Mouse (Mus musculus) adrenal gland, postnatal 36 days (tissue): ENCODE data around the gene Abi1. TPM values are rescaled to one million over a fixed set of nuclear protein-coding genes. Genes with fewer than 3 reads are reported as not detected.
"Not testable (repeated sequence)": the region's sequence is repeated elsewhere in the genome, so short reads cannot be mapped to it uniquely, and the experiment has no call there.

Experiments
- DNase-seq, 2 experiments: peaks; one replicate each; pipeline ENCODE4 v3.0.0; 2021; ENCODE audit warnings: mixed read lengths in 1 of 2
- total RNA-seq, 2 experiments: library from RNA; stranded (reverse); gene quantifications; 2 replicates each; pipeline ENCODE4 v1.2.3; 2021

Gene Abi1
- total RNA-seq, 2 experiments from 2014 or later = 67.3 to 72.7 TPM

DNA sequence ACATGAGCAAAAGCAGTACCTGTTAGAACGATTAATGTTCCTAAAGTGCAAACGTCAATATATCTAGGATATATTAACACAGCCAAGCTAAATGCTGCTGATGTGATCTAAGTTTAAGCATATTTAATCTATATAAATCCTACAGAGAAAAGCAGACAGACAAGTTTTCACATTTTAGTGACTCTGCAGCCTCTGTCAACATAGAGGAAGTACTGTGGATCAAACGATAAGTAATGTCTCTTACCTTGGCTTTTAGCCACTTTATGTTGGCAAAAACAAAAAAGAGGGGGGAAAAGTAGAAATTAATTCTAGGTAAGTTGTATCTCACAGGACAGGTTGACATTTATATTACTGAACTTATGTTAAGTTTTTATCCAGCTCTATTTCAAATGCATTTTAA lies 77.1 kb downstream of the Abi1 start:
- DNase-seq = no peak

DNA sequence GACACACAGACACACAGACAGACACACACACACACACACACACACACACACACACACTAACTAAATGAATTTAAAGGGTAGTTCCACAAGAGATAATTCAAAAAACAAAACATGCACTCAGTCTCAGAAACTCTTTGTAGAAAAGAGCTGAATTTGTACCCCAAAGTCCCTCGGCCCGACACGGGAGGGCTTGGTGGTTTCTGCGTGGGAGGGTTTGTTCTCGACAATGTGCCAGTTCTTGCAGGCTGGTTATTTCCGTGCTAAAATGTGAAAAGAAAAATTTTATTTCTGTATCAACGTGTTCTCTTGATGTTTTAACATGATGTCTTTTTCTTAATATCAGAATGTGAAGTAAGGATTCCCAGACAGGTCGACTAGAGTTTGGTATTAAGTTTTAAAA lies 77.8 kb downstream of the Abi1 start:
- no peak for DNase-seq

DNA sequence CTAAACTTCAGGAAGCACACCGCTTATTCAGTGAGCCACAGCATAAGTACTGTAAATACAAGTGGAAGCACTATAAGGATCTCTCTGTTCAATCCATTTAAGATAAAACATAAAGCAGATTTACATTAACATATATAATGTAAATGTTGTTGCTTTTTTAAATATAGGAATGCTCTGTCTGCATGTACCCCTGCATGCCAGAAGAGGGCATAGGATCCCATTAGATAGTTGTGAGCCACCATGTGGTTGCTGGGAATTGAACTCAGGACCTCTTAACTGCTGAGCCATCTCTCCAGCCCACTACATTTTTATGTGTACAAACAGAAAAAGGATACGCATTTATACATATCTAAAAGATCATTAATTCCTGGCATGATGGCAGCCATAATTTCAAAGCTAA lies 78.4 kb downstream of the Abi1 start:
- DNase-seq = no peak

DNA sequence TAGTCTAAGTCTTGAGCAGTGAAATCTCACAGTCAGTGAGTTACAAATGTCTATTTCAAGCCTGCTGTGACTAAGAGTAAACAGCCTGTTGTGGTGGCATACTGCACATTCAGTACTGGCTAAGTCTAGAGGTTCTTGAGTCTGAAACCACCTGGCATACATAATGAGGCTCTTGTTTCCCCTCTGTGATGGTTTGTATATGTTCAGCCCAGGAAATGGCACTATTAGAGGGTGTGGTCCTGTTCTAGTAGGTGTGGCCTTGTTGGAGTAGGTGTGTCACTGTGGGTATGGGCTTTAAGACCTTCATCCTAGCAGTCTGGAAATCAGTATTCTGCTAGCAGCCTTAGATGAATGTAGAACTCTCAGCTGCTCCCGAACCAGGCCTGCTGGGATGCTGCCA lies 82.6 kb downstream of the Abi1 start:
- DNase-seq = no peak

DNA sequence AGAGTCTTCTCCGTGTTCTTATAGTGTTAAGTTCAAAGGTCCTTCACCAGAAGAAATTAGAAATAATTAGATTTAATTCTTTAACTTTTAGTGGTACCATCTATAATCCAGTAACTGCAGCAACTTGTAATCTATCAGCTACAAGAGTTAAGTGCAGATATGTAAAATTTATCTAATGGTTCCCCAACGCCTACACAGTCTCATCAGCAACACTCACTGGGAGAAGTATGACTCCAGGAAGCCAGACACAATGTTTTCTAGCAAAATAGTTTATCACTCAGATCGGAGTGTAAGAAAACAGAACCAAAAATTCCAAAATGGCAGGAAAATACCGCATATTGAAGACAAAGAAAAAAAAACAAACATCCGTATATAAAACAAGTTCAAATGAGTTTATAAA lies 84.1 kb downstream of the Abi1 start:
- no peak for DNase-seq

DNA sequence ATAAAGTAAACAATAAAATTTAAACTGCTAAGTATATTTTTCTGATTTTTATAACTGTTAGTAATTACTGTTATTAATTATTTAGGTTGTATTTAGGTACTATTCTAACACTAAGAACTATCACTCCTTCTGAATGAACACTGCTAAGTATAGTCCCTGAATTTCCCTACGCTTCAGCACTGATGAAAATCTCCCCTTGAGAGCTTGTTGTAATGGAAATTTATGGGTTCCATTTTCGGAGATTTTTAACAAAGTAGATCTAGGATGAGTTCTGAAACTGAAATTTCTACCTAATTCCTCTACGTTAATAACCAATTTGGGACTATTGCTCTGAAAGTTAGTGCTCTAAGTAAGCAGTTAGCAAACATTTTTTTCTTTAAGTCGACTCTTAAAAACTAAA lies 85.8 kb downstream of the Abi1 start:
- DNase-seq = no peak

DNA sequence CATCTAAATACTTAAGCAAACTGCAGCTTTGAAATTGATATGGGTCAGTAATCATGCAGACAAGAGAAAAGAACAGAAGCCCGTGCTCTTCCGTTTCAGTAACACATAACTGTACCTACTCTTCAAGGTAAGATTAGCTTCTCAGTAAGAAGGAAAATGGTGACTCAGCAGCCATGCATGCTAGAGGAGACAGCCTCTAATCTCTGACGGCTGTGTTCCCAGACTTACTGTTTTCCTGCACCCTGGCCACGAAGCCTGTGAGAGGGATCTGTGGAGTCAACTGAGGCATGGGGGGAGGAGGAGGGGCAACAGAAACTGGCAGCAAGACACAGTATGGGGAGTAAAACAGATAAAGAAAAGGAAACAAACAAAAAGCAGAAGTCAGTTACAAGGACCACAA lies 90.1 kb downstream of the Abi1 start:
- peak; percentile 3 to 13 for DNase-seq

DNA sequence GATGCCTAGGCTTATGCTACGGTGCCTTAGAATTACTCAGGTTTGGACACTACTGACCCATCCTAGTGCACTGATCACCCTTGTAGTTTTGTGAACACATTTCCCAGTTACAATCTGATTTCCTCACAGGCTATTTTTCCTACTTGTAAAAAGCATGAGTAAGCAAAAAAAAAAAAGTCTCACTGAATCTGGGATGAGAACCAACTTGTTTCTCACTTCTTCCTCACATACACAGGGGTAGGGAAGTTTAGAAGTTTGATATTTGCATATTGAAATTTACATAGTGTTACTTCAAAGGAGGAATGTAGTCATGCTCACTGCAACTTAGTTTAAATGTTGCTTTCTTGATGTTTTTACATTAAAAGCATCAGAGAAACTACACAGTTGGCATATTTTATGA lies 106.5 kb downstream of the Abi1 start:
- no peak for DNase-seq

DNA sequence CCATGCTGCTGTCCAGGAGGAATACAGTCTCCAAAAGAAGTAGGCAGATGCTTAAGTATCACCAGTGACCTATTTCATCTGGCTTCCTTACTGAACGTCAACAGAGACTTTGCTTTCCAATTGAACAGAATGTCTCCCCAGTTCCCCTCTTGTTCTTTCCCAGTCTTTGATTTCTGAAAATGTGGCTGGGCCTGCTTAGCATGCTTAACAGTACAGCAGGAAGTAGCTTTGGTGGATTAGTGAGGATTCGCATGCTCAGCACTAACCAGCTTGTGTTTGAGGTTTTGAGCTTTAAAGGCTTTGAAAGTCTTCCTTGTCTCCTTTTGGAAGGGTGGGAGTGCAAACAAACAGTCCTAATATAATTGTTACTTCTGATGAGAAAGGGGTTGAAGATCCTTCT lies 111.8 kb downstream of the Abi1 start:
- DNase-seq = no peak

DNA sequence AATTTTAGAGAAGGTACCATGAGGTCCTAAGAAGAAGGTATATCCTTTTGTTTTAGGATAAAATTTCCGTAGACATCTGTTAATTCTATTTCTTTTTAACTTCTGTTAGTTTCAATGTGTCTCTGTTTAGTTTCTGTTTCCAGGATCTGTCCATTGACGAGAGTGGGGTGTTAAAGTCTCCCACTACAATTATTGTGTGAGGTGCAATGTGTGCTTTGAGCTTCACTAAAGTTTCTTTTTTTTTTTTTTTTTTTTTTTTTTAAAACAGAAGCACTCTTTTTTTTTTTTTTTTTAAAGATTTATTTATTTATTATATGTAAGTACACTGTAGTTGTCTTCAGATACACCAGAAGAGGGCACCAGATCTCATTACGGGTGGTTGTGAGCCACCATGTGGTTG lies 114.1 kb downstream of the Abi1 start:
- DNase-seq = not testable (repeated sequence)

DNA sequence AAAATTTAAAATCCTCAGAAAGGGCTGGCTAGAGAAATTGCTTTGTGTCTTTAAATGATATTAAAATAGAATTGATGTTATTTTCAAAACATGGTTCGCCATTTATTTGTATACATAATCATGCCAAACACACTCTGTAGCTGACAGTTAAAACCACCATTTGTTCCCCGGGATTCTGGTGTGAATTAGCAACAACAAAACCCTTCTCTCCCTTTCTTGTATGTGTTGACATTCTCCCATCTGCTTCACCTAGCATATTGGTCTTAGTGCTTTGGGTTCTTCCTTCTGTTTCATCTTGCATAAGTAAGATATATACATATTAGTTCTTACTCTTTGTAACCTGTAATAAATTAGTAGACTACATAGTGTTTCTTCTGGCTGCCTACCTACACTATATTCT lies 121.4 kb downstream of the Abi1 start:
- DNase-seq = no peak

DNA sequence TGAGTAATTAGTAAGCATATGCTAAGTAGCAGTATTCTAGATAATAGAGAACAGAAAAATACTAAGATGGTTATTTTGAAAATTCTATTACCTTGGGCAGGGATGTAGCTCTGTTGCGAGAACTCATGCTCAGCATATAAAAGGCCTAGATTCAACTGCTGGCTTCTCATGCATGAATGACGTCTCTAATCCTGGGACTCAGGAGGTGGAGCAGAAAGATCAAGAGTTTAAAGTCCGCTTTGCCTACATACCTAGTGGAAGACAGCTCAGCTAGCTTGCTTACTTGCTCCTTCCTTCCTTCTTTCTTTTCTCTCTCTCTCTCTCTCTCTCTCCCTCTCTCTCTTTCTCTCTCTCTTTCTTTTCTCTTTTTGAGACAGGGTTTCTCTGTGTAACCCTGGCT lies 125.6 kb downstream of the Abi1 start:
- no peak for DNase-seq

DNA sequence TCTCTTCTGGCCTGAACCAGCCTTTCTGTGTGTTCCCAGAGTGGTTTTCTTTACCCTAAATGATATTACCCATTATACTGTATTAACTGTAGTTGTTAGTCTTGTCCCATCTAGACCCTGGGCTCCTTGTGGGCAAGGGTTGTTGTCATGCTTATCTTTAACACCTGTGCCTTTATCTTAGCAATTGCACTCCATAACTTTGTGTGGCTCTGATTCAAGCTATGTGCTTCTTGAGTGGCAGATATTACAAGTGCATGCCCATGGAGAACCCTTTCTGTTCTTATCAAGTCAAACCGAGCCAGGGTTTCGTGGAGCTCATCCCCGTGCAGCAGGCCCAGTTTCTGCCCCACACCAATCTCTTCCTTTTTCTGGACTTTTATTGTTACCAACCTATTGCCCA lies 136.1 kb downstream of the Abi1 start:
- no peak for DNase-seq

DNA sequence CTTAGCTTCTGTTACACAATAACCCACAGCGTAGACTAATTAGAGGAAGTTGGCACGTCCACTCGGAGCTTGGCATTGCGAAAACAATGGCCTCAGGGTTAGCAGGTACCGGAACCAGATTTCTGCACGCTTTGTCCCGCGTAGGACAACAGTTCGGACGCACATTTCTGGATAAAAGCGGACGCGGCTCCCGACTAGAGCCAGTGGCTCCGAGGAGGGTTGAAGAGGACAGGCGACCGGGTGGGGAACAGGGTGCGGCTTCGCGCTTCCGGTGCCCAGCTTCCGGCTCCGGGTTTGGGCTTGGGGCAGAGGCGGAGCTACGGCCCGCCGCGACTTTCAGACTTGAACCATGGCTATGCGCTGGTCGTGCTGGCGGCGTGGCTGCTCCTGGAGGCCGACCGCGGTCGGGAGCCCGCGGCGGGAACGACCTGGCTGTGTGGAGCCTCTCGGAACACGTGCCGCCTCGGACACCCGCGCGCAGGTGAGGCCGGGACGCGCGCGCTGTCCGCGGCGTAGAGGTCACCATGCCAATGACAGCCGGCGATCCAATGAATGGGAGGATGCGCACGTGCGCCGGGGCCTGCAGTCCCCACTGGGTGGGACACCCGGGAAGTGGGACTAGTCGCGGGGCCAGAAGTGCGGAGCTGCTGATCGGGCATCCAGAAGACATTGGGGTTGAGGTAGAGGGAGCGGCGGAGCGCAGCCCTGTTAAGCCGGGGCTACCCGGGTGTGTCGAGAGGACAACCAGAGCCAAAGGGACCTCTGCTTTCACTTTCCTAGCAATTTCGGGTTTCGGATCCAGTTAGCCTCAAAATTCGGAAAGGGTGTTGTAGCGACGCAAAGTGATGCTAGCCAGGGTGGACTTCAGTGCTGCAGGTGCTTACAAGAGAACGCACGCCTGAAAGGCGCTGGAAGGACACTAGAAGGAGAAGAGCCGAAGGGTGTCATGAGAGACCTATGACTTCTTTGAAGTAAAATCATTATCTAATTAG lies 144.5 kb downstream of the Abi1 start, which contains the start of gene Pdss1:
Gene Pdss1 (plus strand): TSS at position 241 of the 992 bp plus-strand sequence.
- DNase-seq = peak; percentile 94 to 96

DNA sequence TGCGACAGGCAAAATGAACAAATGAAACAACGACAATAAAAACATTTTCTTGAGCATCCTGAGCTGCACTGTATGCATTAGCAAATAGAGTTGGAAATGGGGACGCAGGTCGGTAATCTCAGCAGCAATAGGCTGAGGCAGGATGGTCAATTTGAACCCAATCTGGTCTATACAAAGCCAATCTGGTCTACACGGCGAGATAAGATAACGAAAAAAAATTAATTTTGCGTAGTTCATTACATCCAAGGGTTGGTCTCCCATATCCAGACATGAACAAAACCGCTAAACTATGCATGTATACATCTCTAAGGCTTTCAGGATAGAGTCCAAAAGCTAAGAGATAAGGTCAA lies 145.1 kb downstream of the Abi1 start:
- no peak for DNase-seq

Other genes starting within 250 kb of the Abi1 start
- gene Pdss1, start 144.7 kb downstream of the Abi1 start, total RNA-seq = 1 to 10 TPM; 9.3 to 9.7 TPM
- gene Acbd5, start 27.9 kb upstream of the Abi1 start, total RNA-seq = 100 to 1,000 TPM in 1 of 2 experiments, 10 to 100 TPM in 1; 61.1 to 112 TPM
- gene Mastl, start 115.8 kb upstream of the Abi1 start, total RNA-seq = 1 to 10 TPM; 1.4 to 1.7 TPM
- gene Yme1l1, start 116.1 kb upstream of the Abi1 start, total RNA-seq = 100 to 1,000 TPM; 115 to 126 TPM
- under 1 TPM in 1 of 2 experiments, not detected in 1; 0.13 TPM for gene 4931423N10Rik, start 167.2 kb upstream of the Abi1 start, total RNA-seq